Mouse (Mus musculus) heart, embryonic 14.5 days (tissue): Measurements from ENCODE around the gene Tex48. TPM values are rescaled to one million over a fixed set of nuclear protein-coding genes. Genes with fewer than 3 reads are reported as not detected.

ENCODE experiments used
- ATAC-seq: fragments of 200-750 bp; cut with Nextera tagmentation; 2 replicates; pipeline ENCODE4 v1.8.0; 2017; ENCODE audit warnings: low read depth, moderate TSS enrichment; ENCODE audit not compliant: insufficient number of reproducible peaks, insufficient read depth, low FRiP score
- H3K27ac ChIP-seq, 2 experiments: fragments of 200-500 bp in 1 of 2; fragments of 300-500 bp in 1 of 2; sonication (generic) in 1 of 2; replicated peaks in 1 of 2; 2 replicates each; pipeline ENCODE4 v1.5.1; 2012 to 2014; ENCODE audit warnings: low read depth in 2 of 2, low read length in 2 of 2, control low read depth in 1 of 2, mild to moderate bottlenecking in 1 of 2, mixed read lengths in 1 of 2; ENCODE audit not compliant: control insufficient read depth in 1 of 2, insufficient read depth in 1 of 2
- H3K27me3 ChIP-seq: fragments of 300-500 bp; sonication (generic); 2 replicates; pipeline ENCODE4 v1.6.1; 2014; ENCODE audit warnings: mild to moderate bottlenecking, low read length, control low read depth; ENCODE audit not compliant: control insufficient read depth, insufficient read depth
- H3K36me3 ChIP-seq: fragments of 300-500 bp; sonication (generic); 2 replicates; pipeline ENCODE4 v1.6.1; 2014; ENCODE audit warnings: mild to moderate bottlenecking, control low read depth, low read length, mixed read lengths; ENCODE audit not compliant: control insufficient read depth, insufficient read depth
- H3K4me1 ChIP-seq, 2 experiments: fragments of 200-500 bp in 1 of 2; fragments of 300-500 bp in 1 of 2; sonication (generic) in 1 of 2; 2 replicates each; pipeline ENCODE4 v1.6.1; 2012 to 2014; ENCODE audit warnings: low read length in 2 of 2, control low read depth in 1 of 2, mixed read lengths in 1 of 2; ENCODE audit not compliant: control insufficient read depth in 2 of 2, insufficient read depth in 2 of 2
- H3K4me2 ChIP-seq: fragments of 300-500 bp; sonication (generic); 2 replicates; pipeline ENCODE4 v1.6.1; 2014; ENCODE audit warnings: mild to moderate bottlenecking, low read length
- H3K4me3 ChIP-seq, 2 experiments: fragments of 200-500 bp in 1 of 2; fragments of 300-500 bp in 1 of 2; sonication (generic) in 1 of 2; 2 replicates each; pipeline ENCODE4 v1.5.1; 2012 to 2014; ENCODE audit warnings: low read length in 2 of 2, mild to moderate bottlenecking in 2 of 2, control low read depth in 1 of 2, low read depth in 1 of 2, moderate library complexity in 1 of 2; ENCODE audit not compliant: control insufficient read depth in 1 of 2, insufficient read depth in 1 of 2
- H3K9ac ChIP-seq: fragments of 300-500 bp; sonication (generic); 2 replicates; pipeline ENCODE4 v1.6.1; 2014; ENCODE audit warnings: mild to moderate bottlenecking, low read length
- H3K9me3 ChIP-seq: fragments of 300-500 bp; sonication (generic); 2 replicates; pipeline ENCODE4 v1.6.1; 2016; ENCODE audit warnings: low read length, control low read depth; ENCODE audit not compliant: control insufficient read depth
- WGBS: fragments of 180-500 bp; shearing (Covaris S2); extraction: QIAGEN DNeasy Blood & Tissue Kit; methylation state at CpG from one replicate; pipeline ENCODE4 v1.1.7; 2014; 5-methylcytosine and 5-hydroxymethylcytosine counted together
- polyA plus RNA-seq: library from polyadenylated mRNA; unstranded; fragments of >200 nt; fragmentation: Nextera tagmentation; extraction: Ambion mirVana; gene quantifications from 2 replicates; pipeline ENCODE4 v1.2.1, GENCODE M21; 2014

Tex48 gene
- polyA plus RNA-seq, 1 experiment from 2014 or later = not detected

DNA sequence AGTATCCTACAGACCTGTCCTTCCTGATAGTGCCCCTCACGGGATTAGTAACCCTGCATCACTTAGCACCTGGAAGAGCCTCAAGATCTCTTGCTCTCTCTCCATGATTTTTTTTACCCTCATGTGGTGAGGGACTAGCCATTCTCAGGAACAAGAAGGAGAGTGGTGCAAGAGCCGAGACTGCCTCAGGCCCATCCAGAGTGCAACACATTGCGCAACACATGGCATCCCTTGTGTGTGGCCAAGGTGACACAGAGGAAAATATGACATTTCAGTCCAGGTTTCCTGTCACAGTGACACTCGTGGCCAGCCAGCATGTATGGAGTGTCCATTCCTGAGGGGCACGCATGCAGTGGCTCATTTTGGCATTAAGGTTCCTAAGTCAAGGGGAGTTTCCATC, 49.6 kb downstream of the Tex48 start:
- Histone ChIP-seq H3K27ac (no peak overlapping the region), H3K9ac (no peak overlapping the region), H3K27me3 (no peaks in the 10 kb centered on the region), H3K4me3 (no peak overlapping the region), H3K9me3 (0 out of 2 replicates have a peak, but pooled peaks cover 3% of the 10 kb centered on the region), H3K4me1 (peaks cover 0 to 6% of the 10 kb centered on the region in 2 experiments; a peak in 1 of 4 replicates), H3K4me2 (no peak overlapping the region), H3K36me3 (no peaks in the 10 kb centered on the region)
- no peak for ATAC-seq
- WGBS = 81% methylated on average over 5 of the region's 5 CpGs

GRCm38 (mm10) chr4:63570208-63570781, 51.9 kb downstream of the Tex48 start:
- 49% methylated on average over 7 of the region's 7 CpGs for WGBS
- Histone ChIP-seq H3K9me3 (no peaks in the 10 kb centered on the region), H3K27me3 (no peaks in the 10 kb centered on the region), H3K4me2 (no peak overlapping the region), H3K9ac (no peak overlapping the region), H3K36me3 (peaks cover 4% of the 10 kb centered on the region; the same call in 1 of the 2 replicates), H3K4me3 (no peak overlapping the region), H3K4me1 (peaks cover 0 to 6% of the 10 kb centered on the region in 2 experiments; a peak in 1 of 4 replicates), H3K27ac (no peak overlapping the region)
- ATAC-seq = no peak

GRCm38 (mm10) chr4:63569322-63569721, 52.9 kb downstream of the Tex48 start:
- peaks cover 4% of the 10 kb centered on the region; the same call in 1 of the 2 replicates for H3K36me3 ChIP-seq
- no peak overlapping the region for H3K4me2 ChIP-seq
- H3K9ac ChIP-seq = no peak overlapping the region
- H3K9me3 ChIP-seq = no peaks in the 10 kb centered on the region
- peaks cover 0 to 6% of the 10 kb centered on the region in 2 experiments; a peak in 1 of 4 replicates for H3K4me1 ChIP-seq
- no peak overlapping the region for H3K4me3 ChIP-seq
- H3K27me3 ChIP-seq = no peaks in the 10 kb centered on the region
- 73% methylated on average over 8 of the region's 8 CpGs for WGBS
- no peak overlapping the region for H3K27ac ChIP-seq
- no peak for ATAC-seq

GRCm38 (mm10) chr4:63567712-63568390, 54.4 kb downstream of the Tex48 start:
- Histone ChIP-seq H3K4me2 (no peak overlapping the region), H3K36me3 (peaks cover 4% of the 10 kb centered on the region; the same call in 1 of the 2 replicates), H3K9ac (no peak overlapping the region), H3K27ac (no peak overlapping the region), H3K4me3 (no peak overlapping the region), H3K9me3 (no peaks in the 10 kb centered on the region), H3K4me1 (peaks cover 0 to 6% of the 10 kb centered on the region in 2 experiments; a peak in 1 of 4 replicates), H3K27me3 (no peaks in the 10 kb centered on the region)
- ATAC-seq = peak; percentile 49; the same call in 1 of the 2 replicates
- WGBS = 64% methylated on average over 10 of the region's 10 CpGs

DNA sequence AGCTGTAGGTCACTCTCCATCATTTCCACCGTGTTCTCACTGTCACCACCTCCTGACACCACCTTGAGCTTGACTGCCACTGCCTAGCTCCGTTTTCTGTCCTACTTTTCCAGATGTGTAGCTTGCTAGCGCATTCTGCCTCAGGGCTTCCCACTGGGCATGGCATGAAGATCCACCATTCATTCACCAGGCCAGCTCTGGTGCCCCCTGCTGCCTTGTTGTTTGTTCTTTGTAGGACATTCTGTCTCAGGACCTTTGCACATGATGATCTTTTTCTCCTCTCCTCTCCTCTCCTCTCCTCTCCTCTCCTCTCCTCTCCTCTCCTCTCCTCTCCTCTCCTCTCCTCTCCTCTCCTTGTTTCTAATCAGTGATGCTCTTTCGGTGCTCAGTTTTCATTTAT, 59.5 kb downstream of the Tex48 start:
- Histone ChIP-seq H3K4me3 (no peak overlapping the region), H3K4me2 (no peak overlapping the region), H3K27me3 (no peaks in the 10 kb centered on the region), H3K27ac (no peak overlapping the region), H3K9ac (no peak overlapping the region), H3K4me1 (peaks cover 13 to 15% of the 10 kb centered on the region in 2 experiments), H3K36me3 (peaks cover 4% of the 10 kb centered on the region; the same call in 1 of the 2 replicates), H3K9me3 (no peaks in the 10 kb centered on the region)
- WGBS = 73% methylated on average over 4 of the region's 4 CpGs
- ATAC-seq = no peak

GRCm38 (mm10) chr4:63561861-63562675, 60.2 kb downstream of the Tex48 start:
- H3K9ac ChIP-seq = no peak overlapping the region

GRCm38 (mm10) chr4:63560079-63560478, 62.1 kb downstream of the Tex48 start:
- H3K4me3 ChIP-seq = no peak overlapping the region
- 50% methylated on average over 8 of the region's 8 CpGs for WGBS
- H3K36me3 ChIP-seq = peaks cover 1% of the 10 kb centered on the region; the same call in 1 of the 2 replicates
- H3K27me3 ChIP-seq = no peaks in the 10 kb centered on the region
- H3K9ac ChIP-seq = no peak overlapping the region
- H3K4me1 ChIP-seq = peaks cover 26% of the 10 kb centered on the region in 2 experiments
- no peak for ATAC-seq
- H3K9me3 ChIP-seq = no peaks in the 10 kb centered on the region
- peak overlapping the region; percentile 74; the same call in 1 of the 2 replicates for H3K4me2 ChIP-seq
- no peak overlapping the region for H3K27ac ChIP-seq

More at GRCm38 (mm10) chr4:63561861-63562675, 60.2 kb downstream of the Tex48 start:
- no peaks in the 10 kb centered on the region for H3K9me3 ChIP-seq
- H3K27ac ChIP-seq = no peak overlapping the region
- no peaks in the 10 kb centered on the region for H3K27me3 ChIP-seq
- ATAC-seq = no peak
- H3K4me2 ChIP-seq = no peak overlapping the region
- peaks cover 19 to 21% of the 10 kb centered on the region in 2 experiments for H3K4me1 ChIP-seq
- H3K4me3 ChIP-seq = no peak overlapping the region
- H3K36me3 ChIP-seq = peaks cover 4% of the 10 kb centered on the region; the same call in 1 of the 2 replicates
- 73% methylated on average over 7 of the region's 7 CpGs for WGBS
